10 mouse cellular contexts compared by ENCODE assay signal in the genomic region with DNA sequence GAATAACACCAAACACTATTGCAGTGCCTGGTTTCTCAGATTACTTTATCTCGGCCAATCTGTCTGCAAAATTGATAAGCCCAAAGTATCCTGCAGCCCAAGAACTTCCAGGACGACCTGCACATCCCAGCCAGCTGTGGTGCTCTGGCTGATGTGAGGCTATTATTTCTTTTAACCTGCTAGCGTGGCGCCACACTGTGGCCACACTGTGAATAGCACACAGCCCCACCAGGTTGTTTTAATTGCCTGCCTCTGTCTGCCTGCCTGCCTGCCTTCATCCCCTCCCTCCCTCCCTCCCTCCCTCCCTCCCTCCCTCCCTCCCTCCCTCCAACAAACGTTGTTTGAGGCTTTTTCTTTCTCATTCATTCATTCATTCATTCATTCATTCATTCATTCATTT. TPM values are rescaled to one million over a fixed set of nuclear protein-coding genes. Genes with fewer than 3 reads are reported as not detected.
DNase-seq lines count a peak whose midpoint lies in the region; ATAC-seq and TF ChIP-seq lines count a peak whose summit lies in the region.
"Had no signal": no experiment of that assay in that cellular context is flagged by ENCODE, and none has a peak within 500 bp of the region (broad histone marks: within the 10 kb centered on the region; RNA-seq: fewer than 3 reads in every experiment).

No protein-coding gene starts in this region.

- TF ChIP-seq CTCF in midbrain, postnatal 0 days (IDR thresholded peaks at IDR 0.05): peak; percentile 73
- peak; percentile 79; the same call in 1 of the 2 replicates for TF ChIP-seq CTCF in thymus, adult 2 months (IDR thresholded peaks at IDR 0.05; ENCODE audit: borderline replicate concordance, control insufficient read depth, extremely low read depth, insufficient read depth, low read length, poor library complexity)

- no peak overlapping the region for H3K4me3 ChIP-seq in forebrain, embryonic 14.5 days (ENCODE audit: low read depth, low read length)
- no peak overlapping the region for H3K4me3 ChIP-seq in forebrain, embryonic 15.5 days
- H3K4me3 ChIP-seq in midbrain, postnatal 0 days (ENCODE audit: low read depth, low read length): no peak overlapping the region
- H3K4me3 ChIP-seq in thymus, adult 2 months (ENCODE audit: control insufficient read depth, insufficient read depth, low read length): no peak overlapping the region
- H3K4me3 ChIP-seq: heart, embryonic 13.5 days; neural tube, embryonic 12.5 days had no signal

- ATAC-seq in forebrain, embryonic 14.5 days: no peak
- ATAC-seq in forebrain, embryonic 15.5 days (replicated peaks): no peak
- ATAC-seq in midbrain, postnatal 0 days (ENCODE audit: low FRiP score): no peak

- H3K27ac ChIP-seq in forebrain, embryonic 14.5 days (ENCODE audit: low read depth, low read length): no peak overlapping the region
- no peak overlapping the region for H3K27ac ChIP-seq in forebrain, embryonic 15.5 days (replicated peaks)
- no peak overlapping the region for H3K27ac ChIP-seq in midbrain, postnatal 0 days (ENCODE audit: low read depth, low read length)
- no peak overlapping the region for H3K27ac ChIP-seq in thymus, adult 2 months (ENCODE audit: control insufficient read depth, insufficient read depth, low read length)
- H3K27ac ChIP-seq: heart, embryonic 13.5 days; neural tube, embryonic 12.5 days had no signal

- H3K9me3 ChIP-seq in forebrain, embryonic 14.5 days (replicated peaks; ENCODE audit: control insufficient read depth, low read length): no peaks in the 10 kb centered on the region
- H3K9me3 ChIP-seq in forebrain, embryonic 15.5 days: no peaks in the 10 kb centered on the region
- no peaks in the 10 kb centered on the region for H3K9me3 ChIP-seq in midbrain, postnatal 0 days (ENCODE audit: low read length)
- H3K9me3 ChIP-seq: heart, embryonic 13.5 days; neural tube, embryonic 12.5 days had no signal

- H3K27me3 ChIP-seq in forebrain, embryonic 14.5 days (replicated peaks; ENCODE audit: control insufficient read depth, insufficient read depth, low read length): no peaks in the 10 kb centered on the region
- no peaks in the 10 kb centered on the region for H3K27me3 ChIP-seq in forebrain, embryonic 15.5 days
- H3K27me3 ChIP-seq in midbrain, postnatal 0 days (ENCODE audit: insufficient read depth, low read length): no peaks in the 10 kb centered on the region
- no peaks in the 10 kb centered on the region for H3K27me3 ChIP-seq in thymus, adult 2 months (ENCODE audit: control insufficient read depth, insufficient read depth, low read length)
- H3K27me3 ChIP-seq: heart, embryonic 13.5 days; neural tube, embryonic 12.5 days had no signal

- peaks cover 15% of the 10 kb centered on the region for H3K4me1 ChIP-seq in forebrain, embryonic 14.5 days (ENCODE audit: control insufficient read depth, insufficient read depth, low read length)
- H3K4me1 ChIP-seq in forebrain, embryonic 15.5 days: peaks cover 22% of the 10 kb centered on the region
- H3K4me1 ChIP-seq in midbrain, postnatal 0 days (ENCODE audit: insufficient read depth, low read length): peaks cover 13% of the 10 kb centered on the region; the same call in 1 of the 2 replicates
- peaks cover 8% of the 10 kb centered on the region for H3K4me1 ChIP-seq in thymus, adult 2 months (replicated peaks; ENCODE audit: control insufficient read depth, insufficient read depth, low read length)

- H3K4me2 ChIP-seq in forebrain, embryonic 14.5 days (ENCODE audit: low read length): no peak overlapping the region
- no peak overlapping the region for H3K4me2 ChIP-seq in forebrain, embryonic 15.5 days (replicated peaks)
- H3K4me2 ChIP-seq in midbrain, postnatal 0 days (ENCODE audit: low read depth, low read length, poor library complexity, severe bottlenecking): no peak overlapping the region
- H3K4me2 ChIP-seq: heart, embryonic 13.5 days; neural tube, embryonic 12.5 days had no signal

- peak; percentile 32 for DNase-seq in forebrain, embryonic 14.5 days (ENCODE audit: low spot score)
- peak; percentile 60 for DNase-seq in urinary bladder, postnatal 14 days (ENCODE audit: low spot score)
- no peak for DNase-seq in urinary bladder, adult 18-20 months (ENCODE audit: low spot score in 2 of 2)
- DNase-seq in embryo, embryonic 11.5 days (ENCODE audit: low read depth, low spot score): peak; percentile 48
- DNase-seq in kidney, adult 9 months: peak; percentile 73
- DNase-seq in midbrain, postnatal 0 days (ENCODE audit: low spot score): peak; percentile 64
- peak; percentile 60 for DNase-seq in thymus, adult 2 months

- no peak overlapping the region for H3K9ac ChIP-seq in forebrain, embryonic 14.5 days (ENCODE audit: low read length)
- no peak overlapping the region for H3K9ac ChIP-seq in forebrain, embryonic 15.5 days (replicated peaks)
- H3K9ac ChIP-seq in midbrain, postnatal 0 days (replicated peaks; ENCODE audit: low read length, poor library complexity, severe bottlenecking): no peak overlapping the region
- H3K9ac ChIP-seq: heart, embryonic 13.5 days; neural tube, embryonic 12.5 days had no signal

- no peaks in the 10 kb centered on the region for H3K36me3 ChIP-seq in forebrain, embryonic 14.5 days (ENCODE audit: control insufficient read depth, insufficient read depth, low read length)
- no peaks in the 10 kb centered on the region for H3K36me3 ChIP-seq in forebrain, embryonic 15.5 days
- H3K36me3 ChIP-seq in midbrain, postnatal 0 days (ENCODE audit: insufficient read depth, low read length): no peaks in the 10 kb centered on the region; the same call in 1 of the 2 replicates
- H3K36me3 ChIP-seq in thymus, adult 2 months (ENCODE audit: control insufficient read depth, insufficient read depth, low read length): no peaks in the 10 kb centered on the region
- H3K36me3 ChIP-seq: heart, embryonic 13.5 days; neural tube, embryonic 12.5 days had no signal

- 20% methylated on average over 4 of the region's 5 CpGs for WGBS in forebrain, embryonic 14.5 days
- WGBS in forebrain, embryonic 15.5 days: 18% methylated on average over 4 of the region's 5 CpGs
- 16% methylated on average over 4 of the region's 5 CpGs for WGBS in midbrain, postnatal 0 days
- WGBS in thymus, adult 2 months: 17% methylated on average over 4 of the region's 5 CpGs

- no peak for TF ChIP-seq POLR2A in thymus, adult 2 months (IDR thresholded peaks at IDR 0.05; ENCODE audit: control insufficient read depth, extremely low read depth, insufficient read depth, low read length, poor library complexity)

RNA-seq across cellular contexts. Expression of a gene that starts 10.1 kb away (rescaled TPM):
- polyA plus RNA-seq in forebrain, embryonic 14.5 days (2014; fragmentation: Nextera tagmentation; extraction: Ambion mirVana): 47.0 and 59.8 TPM in 2 replicates
- 48.9 and 53.2 TPM in 2 replicates for polyA plus RNA-seq in forebrain, embryonic 15.5 days (2015; fragmentation: Nextera tagmentation; extraction: Ambion mirVana)
- 20.9 and 26.5 TPM in 2 replicates for total RNA-seq in midbrain, postnatal 0 days (2014; rRNA removed)
- polyA plus RNA-seq in midbrain, postnatal 0 days (2015; fragmentation: Nextera tagmentation; extraction: Ambion mirVana): 71.8 and 84.8 TPM in 2 replicates
- polyA plus RNA-seq in thymus, adult 2 months (2012; rRNA removed): 0.71 and 1.3 TPM in 2 replicates

RNA-seq across cellular contexts. Expression of a gene that starts 10.2 kb away (rescaled TPM):
- polyA plus RNA-seq in forebrain, embryonic 14.5 days (2014; fragmentation: Nextera tagmentation; extraction: Ambion mirVana): 12.3 and 14.2 TPM in 2 replicates
- 11.4 and 12.7 TPM in 2 replicates for polyA plus RNA-seq in forebrain, embryonic 15.5 days (2015; fragmentation: Nextera tagmentation; extraction: Ambion mirVana)
- 5.9 and 6.2 TPM in 2 replicates for total RNA-seq in midbrain, postnatal 0 days (2014; rRNA removed)
- polyA plus RNA-seq in midbrain, postnatal 0 days (2015; fragmentation: Nextera tagmentation; extraction: Ambion mirVana): 11.9 and 12.3 TPM in 2 replicates
- polyA plus RNA-seq in thymus, adult 2 months (2012; rRNA removed): 4.2 and 4.4 TPM in 2 replicates

RNA-seq across cellular contexts. Expression of a gene that starts 24.2 kb away (rescaled TPM):
- polyA plus RNA-seq in forebrain, embryonic 14.5 days (2014; fragmentation: Nextera tagmentation; extraction: Ambion mirVana): not detected in 2 replicates
- polyA plus RNA-seq in forebrain, embryonic 15.5 days (2015; fragmentation: Nextera tagmentation; extraction: Ambion mirVana): not detected in 2 replicates
- 0.93 TPM in 1 of 2 replicates, not detected in the other for total RNA-seq in midbrain, postnatal 0 days (2014; rRNA removed)
- not detected in 2 replicates for polyA plus RNA-seq in midbrain, postnatal 0 days (2015; fragmentation: Nextera tagmentation; extraction: Ambion mirVana)
- polyA plus RNA-seq in thymus, adult 2 months (2012; rRNA removed): not detected in 2 replicates
- polyA plus RNA-seq: heart, embryonic 13.5 days; neural tube, embryonic 12.5 days had no signal

RNA-seq across cellular contexts. Expression of a gene that starts 24.2 kb away (rescaled TPM):
- 30.6 and 36.6 TPM in 2 replicates for polyA plus RNA-seq in forebrain, embryonic 14.5 days (2014; fragmentation: Nextera tagmentation; extraction: Ambion mirVana)
- polyA plus RNA-seq in forebrain, embryonic 15.5 days (2015; fragmentation: Nextera tagmentation; extraction: Ambion mirVana): 42.4 and 45.4 TPM in 2 replicates
- 14.4 and 21.0 TPM in 2 replicates for total RNA-seq in midbrain, postnatal 0 days (2014; rRNA removed)
- 30.9 and 39.1 TPM in 2 replicates for polyA plus RNA-seq in midbrain, postnatal 0 days (2015; fragmentation: Nextera tagmentation; extraction: Ambion mirVana)
- 19.4 and 25.0 TPM in 2 replicates for polyA plus RNA-seq in thymus, adult 2 months (2012; rRNA removed)

RNA-seq across cellular contexts. Expression of a gene that starts 24.4 kb away (rescaled TPM):
- 53.0 and 58.2 TPM in 2 replicates for polyA plus RNA-seq in forebrain, embryonic 14.5 days (2014; fragmentation: Nextera tagmentation; extraction: Ambion mirVana)
- 41.1 and 43.0 TPM in 2 replicates for polyA plus RNA-seq in forebrain, embryonic 15.5 days (2015; fragmentation: Nextera tagmentation; extraction: Ambion mirVana)
- 45.3 and 51.0 TPM in 2 replicates for total RNA-seq in midbrain, postnatal 0 days (2014; rRNA removed)
- polyA plus RNA-seq in midbrain, postnatal 0 days (2015; fragmentation: Nextera tagmentation; extraction: Ambion mirVana): 24.4 and 25.6 TPM in 2 replicates
- polyA plus RNA-seq in thymus, adult 2 months (2012; rRNA removed): 28.7 and 29.0 TPM in 2 replicates

Comparison
In these comparisons a context has a peak if more than half of its experiments do, and no peak if none do; other contexts are left out.
1. DNase-seq: peak in forebrain, embryonic 14.5 days (single experiment), urinary bladder, postnatal 14 days (single experiment), embryo, embryonic 11.5 days (single experiment), kidney, adult 9 months (single experiment), midbrain, postnatal 0 days (single experiment) and thymus, adult 2 months (single experiment); none in urinary bladder, adult 18-20 months (0 of 2).
2. RNA of a gene that starts 10.1 kb away (polyA plus RNA-seq): 71.8 to 84.8 TPM in midbrain, postnatal 0 days, 48.9 to 53.2 TPM in forebrain, embryonic 15.5 days and 47.0 to 59.8 TPM in forebrain, embryonic 14.5 days; 0.71 to 1.3 TPM in thymus, adult 2 months; every median in the first group is over 10 times any median in the second.